Mouse (Mus musculus): ENCODE results near the gene Efs.
A peak's percentile ranks its signal among the peaks of the same experiment; 100 is the strongest.
"Not testable (repeated sequence)": the region's sequence is repeated elsewhere in the genome, so short reads cannot be mapped to it uniquely, and the experiment has no call there.

Efs gene

GRCm38 (mm10) chr14:54948781-54949180 lies 22.9 kb upstream of the Efs start:
- no peak for DNase-seq (ENCODE audit: low spot score in 2 of 2)

GRCm38 (mm10) chr14:54947008-54947407 lies 21.1 kb upstream of the Efs start:
- DNase-seq (ENCODE audit: low spot score in 2 of 2) = not testable (repeated sequence)

- DNase-seq (ENCODE audit: low spot score in 2 of 2) = no peak
These were observed 20.2 kb upstream of the Efs start for GRCm38 (mm10) chr14:54945975-54946704.

- DNase-seq (ENCODE audit: low spot score in 2 of 2) = no peak
These were observed 19.0 kb upstream of the Efs start for GRCm38 (mm10) chr14:54944939-54945338.

DNA sequence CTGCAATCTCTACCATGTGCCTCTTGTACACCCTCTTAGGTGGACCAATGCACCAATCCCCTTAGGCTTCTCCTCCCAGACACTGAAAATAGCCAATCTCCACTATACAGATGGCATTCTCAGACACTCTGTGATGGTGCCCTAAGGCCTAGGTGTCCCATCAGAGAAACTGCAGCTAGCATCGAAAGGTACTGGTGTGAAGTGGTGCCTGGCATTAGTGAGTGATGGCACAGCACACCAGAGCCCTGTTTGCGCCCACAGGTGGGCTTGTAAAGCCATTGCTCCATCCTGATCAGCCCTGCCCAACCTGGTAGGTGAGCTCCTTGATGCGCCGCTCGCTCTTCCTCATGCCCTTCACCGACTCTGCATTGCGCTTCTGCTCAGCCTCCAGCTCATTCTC lies 18.0 kb upstream of the Efs start:
- DNase-seq (ENCODE audit: low spot score in 2 of 2) = no peak

GRCm38 (mm10) chr14:54942479-54942878 lies 16.6 kb upstream of the Efs start:
- no peak for DNase-seq (ENCODE audit: low spot score in 2 of 2)

- no peak for DNase-seq (ENCODE audit: low spot score in 2 of 2)
These were observed 15.4 kb upstream of the Efs start for GRCm38 (mm10) chr14:54941024-54941978.

- no peak for DNase-seq (ENCODE audit: low spot score in 2 of 2)
These were observed 14.2 kb upstream of the Efs start for GRCm38 (mm10) chr14:54940176-54940530.

DNA sequence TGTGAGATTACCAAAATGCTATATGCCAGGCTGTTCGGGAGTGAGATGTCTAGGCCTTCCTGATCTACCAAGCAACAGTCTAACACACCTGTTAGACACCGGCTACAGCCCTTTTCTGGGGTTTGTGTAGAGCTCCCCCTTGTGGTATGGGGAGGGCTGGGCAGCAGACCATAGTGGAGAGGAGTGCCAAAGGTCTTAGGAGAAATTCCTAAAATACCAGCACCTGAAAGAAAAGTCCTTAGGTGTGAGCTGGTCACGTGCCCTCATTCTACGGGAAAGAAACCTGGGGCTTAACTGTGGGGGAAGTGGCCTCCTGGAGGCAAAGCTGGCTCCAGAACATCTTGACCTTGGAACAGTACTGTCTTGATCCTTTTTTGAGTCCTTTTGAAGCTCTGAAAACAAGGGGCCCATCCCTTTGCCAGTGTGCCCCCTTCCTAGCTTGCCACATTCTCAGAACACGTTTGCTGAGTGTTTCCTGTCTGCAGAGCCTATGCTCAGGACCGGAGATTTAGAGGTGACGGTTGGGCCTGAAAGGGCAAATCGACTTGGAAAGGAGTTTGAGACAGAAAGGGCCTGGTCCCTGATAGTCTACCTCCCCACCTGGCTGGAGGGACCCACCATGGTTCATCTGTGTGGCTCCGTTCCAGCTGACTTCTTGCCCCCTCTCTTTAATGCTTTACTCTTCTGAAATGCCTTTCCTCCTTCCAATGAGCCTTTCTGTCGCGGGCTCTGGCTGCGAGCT lies 13.7 kb upstream of the Efs start:
- DNase-seq (ENCODE audit: low spot score in 2 of 2) = peak; percentile 33 to 48

- no peak for DNase-seq (ENCODE audit: low spot score in 2 of 2)
These were observed 12.7 kb upstream of the Efs start for GRCm38 (mm10) chr14:54938431-54939219.

DNA sequence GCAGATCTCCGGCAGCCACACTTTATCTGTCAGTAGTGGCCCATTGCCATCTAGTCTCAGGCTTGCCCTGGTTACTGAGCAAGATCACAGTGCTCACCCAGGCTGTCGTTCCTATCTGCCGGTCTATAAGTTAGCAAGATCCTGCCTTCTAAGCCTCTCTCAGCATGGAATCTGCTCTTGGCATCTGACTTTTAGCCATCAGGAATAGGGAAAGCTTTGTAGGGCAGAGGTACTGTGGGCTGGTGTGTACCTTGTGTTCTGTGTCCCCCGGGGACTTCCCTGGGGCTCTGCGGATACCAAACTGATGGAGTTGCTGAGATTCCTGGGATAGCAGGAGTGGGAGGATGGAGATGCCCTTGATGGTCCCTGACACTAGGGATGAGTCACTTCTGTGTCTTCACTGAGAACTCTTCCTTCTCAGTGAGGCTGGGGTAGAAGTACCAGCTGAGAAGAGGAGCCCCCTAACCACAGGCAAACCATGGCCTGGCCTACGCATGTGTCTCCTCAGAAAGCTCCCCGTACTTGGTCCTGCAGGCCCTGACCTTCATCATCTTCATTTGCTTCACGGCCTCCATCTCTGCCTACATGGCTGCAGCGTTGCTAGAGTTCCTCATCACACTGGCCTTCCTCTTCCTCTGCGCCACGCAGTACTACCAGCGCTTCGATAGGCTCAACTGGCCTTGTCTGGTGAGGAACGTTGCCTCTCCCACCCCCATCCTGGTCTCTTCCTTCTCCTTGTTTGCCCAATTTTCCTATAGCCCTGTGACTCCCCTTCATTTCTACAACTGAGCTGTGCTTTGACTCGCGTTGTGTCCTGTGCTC lies 11.6 kb upstream of the Efs start:
- DNase-seq (ENCODE audit: low spot score in 2 of 2) = no peak

DNA sequence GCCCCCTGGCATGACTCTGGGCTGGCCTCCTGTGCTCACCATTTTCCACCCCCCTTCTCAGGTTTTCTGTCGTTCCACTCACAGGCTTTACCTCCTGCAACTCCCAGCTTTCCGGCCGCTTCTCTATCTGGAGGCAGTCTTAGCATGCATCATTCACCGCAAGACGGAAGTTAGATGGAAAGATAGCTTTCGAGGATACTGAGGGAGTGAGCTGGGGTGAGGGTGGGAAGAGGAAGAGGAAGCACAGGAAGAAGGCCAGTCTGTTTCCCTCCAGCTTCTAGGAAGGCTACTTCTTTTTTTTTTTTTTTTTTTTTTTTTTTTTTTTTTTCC lies 10.9 kb upstream of the Efs start:
- no peak for DNase-seq (ENCODE audit: low spot score in 2 of 2)

DNA sequence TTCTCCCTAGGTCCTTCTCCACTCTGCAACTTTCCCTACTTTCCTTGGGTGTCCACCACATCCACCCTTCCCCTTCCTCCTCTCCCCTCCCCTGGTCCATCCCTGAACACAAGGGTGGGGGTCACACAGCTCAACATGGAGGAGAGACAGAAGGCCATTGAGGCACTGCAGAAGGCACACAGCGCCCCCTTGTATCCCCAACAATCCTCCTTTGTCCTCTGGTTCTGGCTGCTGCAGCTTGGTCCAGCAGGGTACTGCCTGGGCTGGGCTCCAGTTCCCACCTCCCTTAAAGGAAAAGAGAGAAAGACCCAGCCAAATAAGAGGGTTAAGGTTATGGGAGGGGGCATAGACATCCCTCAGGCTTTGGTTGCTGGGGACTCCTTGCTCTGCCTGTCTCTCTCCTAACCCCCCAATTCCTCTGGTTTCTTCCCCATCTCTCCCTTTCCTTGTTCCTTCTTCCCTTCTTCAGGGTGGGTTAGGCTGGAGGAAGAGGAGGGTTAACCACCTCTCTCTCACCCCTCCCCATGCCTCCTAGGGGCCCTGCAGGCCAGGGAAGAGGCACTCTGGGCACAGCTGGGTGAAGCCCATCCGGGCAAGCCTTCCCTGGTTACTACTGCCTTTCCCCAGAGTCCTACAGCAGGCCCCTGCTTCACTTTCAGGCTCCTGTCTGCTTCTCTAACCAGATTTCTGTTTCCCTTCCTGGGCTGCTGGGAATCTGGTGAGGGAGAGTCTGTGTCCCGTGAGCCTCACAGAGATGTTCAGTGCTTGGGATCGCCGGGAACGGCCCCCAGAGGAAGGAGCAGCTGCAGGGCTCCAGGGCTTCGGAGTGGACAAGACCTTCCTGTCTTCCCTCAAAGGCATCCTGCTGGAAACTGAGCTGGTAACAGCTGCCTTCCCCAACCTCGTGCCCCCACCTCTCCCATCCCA lies 10.2 kb upstream of the Efs start, which contains the start of gene Cmtm5:
Gene Cmtm5 (plus strand): TSS at position 358 of the 927 bp plus-strand sequence.
- no peak for DNase-seq (ENCODE audit: low spot score in 2 of 2)

GRCm38 (mm10) chr14:54932645-54933150 lies 6.8 kb upstream of the Efs start, which contains the start of gene Il25:
TSS of gene Il25 (plus strand) at chr14:54932695.
- no peak for DNase-seq (ENCODE audit: low spot score in 2 of 2)

GRCm38 (mm10) chr14:54930431-54930830 lies 4.5 kb upstream of the Efs start:
- DNase-seq (ENCODE audit: low spot score in 2 of 2) = no peak

- no peak for DNase-seq (ENCODE audit: low spot score in 2 of 2)
These were observed 3.9 kb upstream of the Efs start for GRCm38 (mm10) chr14:54929801-54930200.

GRCm38 (mm10) chr14:54927296-54927695 lies 1.4 kb upstream of the Efs start:
- no peak for DNase-seq (ENCODE audit: low spot score in 2 of 2)

- DNase-seq (ENCODE audit: low spot score in 2 of 2) = no peak
These were observed 654 bp upstream of the Efs start for GRCm38 (mm10) chr14:54926401-54927158.
